Mouse (Mus musculus) adrenal gland, postnatal 4 days (tissue): Measurements from ENCODE around the gene Olfr131. TPM values are rescaled to one million over a fixed set of nuclear protein-coding genes. Genes with fewer than 3 reads are reported as not detected.
"Not testable (repeated sequence)": the region's sequence is repeated elsewhere in the genome, so short reads cannot be mapped to it uniquely, and the experiment has no call there.

Experiments
- DNase-seq, 2 experiments: peaks; one replicate each; pipeline ENCODE4 v3.0.0; 2021 to 2022; ENCODE audit warnings: low spot score in 2 of 2, mixed read lengths in 2 of 2
- long read RNA-seq, 2 experiments: library from polyadenylated mRNA; stranded (forward); transcript quantifications; one replicate each; pipeline ENCODE4 v2.0.0; 2021
- total RNA-seq, 2 experiments: library from RNA; stranded (reverse); gene quantifications; 2 replicates each; pipeline ENCODE4 v1.2.3; 2021

Gene Olfr131
- not detected for total RNA-seq
- long read RNA-seq, experiment 1: 0 reads
- long read RNA-seq, experiment 2: 0 reads

DNA sequence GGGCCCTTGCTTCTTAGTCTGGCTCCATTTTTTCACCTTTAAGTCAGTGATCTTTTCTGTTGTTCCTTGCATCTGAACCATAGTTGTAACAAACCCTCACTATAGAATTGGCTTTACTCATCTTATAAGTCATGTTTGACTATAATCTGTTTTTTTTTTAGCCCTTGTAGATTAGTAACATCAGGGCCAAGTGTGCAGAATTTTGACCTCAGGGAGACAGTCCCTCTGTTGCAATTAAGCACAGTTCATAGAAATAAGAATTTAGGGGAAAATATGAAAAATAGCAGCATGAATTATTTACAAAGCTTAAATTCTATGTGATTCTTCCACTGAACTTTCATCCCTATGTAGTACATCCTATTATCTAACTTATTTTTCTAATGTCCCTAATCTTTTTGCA is at the start of gene Olfr131:
TSS of gene Olfr131 (minus strand) at position 101 of the 400 bp plus-strand sequence.
- DNase-seq: no peak

GRCm38 (mm10) chr17:38134426-38134825 is 45.9 kb upstream of the Olfr131 start, which contains the start of gene Olfr132:
Gene Olfr132 (minus strand): TSS chr17:38134526.
- no peak for DNase-seq

DNA sequence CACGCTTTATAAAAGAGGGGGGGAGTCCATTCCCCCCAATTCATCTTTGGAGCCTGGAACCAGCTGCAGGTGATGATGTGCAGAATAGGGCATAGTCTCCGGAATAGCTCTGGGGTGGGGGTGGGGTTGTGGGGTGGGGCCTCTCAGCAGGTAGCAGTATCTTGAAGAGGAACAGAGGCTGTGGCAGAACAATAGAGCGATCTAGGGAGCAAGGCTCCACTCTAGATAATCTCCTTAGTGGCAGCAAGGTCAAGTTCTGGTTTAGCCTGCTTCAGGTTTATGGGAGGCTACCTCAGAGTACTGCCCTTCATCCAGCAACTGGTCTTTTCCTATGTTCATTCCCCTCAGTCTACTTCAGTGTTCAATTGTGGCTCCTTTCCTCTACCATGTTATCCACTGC is 36.9 kb upstream of the Olfr131 start:
- not testable (repeated sequence) for DNase-seq

DNA sequence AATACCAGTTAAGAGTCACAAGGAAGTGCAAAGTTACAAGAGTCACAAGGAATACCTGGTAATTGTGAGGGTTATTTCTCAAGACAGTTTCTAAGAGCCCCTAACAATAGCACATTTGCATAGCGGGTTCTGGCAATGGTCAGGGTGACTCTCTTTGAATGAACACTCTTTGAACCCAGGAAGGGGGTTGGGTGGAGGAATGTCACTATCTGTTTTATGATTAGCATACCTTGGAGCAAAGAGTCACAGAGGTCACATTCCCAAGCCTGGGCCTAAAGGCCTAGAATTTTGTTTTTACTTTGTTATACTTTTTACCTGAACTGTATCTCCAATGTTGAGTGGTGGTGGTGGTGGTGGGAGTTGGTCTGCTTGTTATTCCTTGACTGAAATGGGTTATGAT is 35.7 kb upstream of the Olfr131 start:
- DNase-seq: not testable (repeated sequence)

DNA sequence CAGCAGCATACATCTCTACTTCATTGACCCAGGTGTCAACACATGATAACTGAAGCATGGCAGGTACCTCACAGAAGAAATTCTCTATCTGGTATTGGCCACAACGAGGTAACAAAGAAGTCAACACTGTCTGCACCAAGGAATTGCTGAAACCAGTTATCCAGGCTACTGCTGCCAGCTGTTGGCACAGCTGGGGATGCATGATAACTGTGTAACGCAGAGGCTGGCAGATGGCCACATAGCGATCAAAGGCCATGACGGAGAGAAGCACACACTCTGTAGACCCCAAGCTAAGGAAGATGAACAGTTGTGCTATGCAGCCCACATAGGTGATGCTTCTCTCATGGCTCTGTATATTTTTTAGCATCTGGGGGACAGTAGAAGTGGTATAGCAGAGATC is 6.1 kb downstream of the Olfr131 start:
- DNase-seq: no peak

- DNase-seq: no peak
Measured at GRCm38 (mm10) chr17:38063621-38064020, 24.9 kb downstream of the Olfr131 start, which contains the start of gene Olfr130. Gene Olfr130 (plus strand): TSS chr17:38063921.

- no peak for DNase-seq
Measured at GRCm38 (mm10) chr17:38059979-38060378, 28.5 kb downstream of the Olfr131 start, which contains the start of gene Olfr129. Gene Olfr129 (minus strand): TSS chr17:38060079.

Other genes with a start within 250 kb of the Olfr131 start
- not detected for gene Olfr126, start 241.2 kb downstream of the Olfr131 start, total RNA-seq
- gene Olfr127, start 188.3 kb downstream of the Olfr131 start, total RNA-seq: not detected
- not detected for gene Olfr128, start 168.1 kb downstream of the Olfr131 start, total RNA-seq
- not detected for gene Olfr761, start 135.6 kb downstream of the Olfr131 start, total RNA-seq
- gene Olfr129, start 28.6 kb downstream of the Olfr131 start, total RNA-seq: not detected
- not detected for gene Olfr130, start 24.8 kb downstream of the Olfr131 start, total RNA-seq
- gene Olfr132, start 45.8 kb upstream of the Olfr131 start, total RNA-seq: not detected
- gene Olfr133, start 56.6 kb upstream of the Olfr131 start, total RNA-seq: not detected
- gene Olfr134, start 82.7 kb upstream of the Olfr131 start, total RNA-seq: not detected
- not detected for gene Olfr135, start 115.6 kb upstream of the Olfr131 start, total RNA-seq
- gene Olfr138, start 172.3 kb upstream of the Olfr131 start, total RNA-seq: not detected
- not detected for gene Olfr137, start 218.9 kb upstream of the Olfr131 start, total RNA-seq
- not detected for gene Olfr136, start 241.1 kb upstream of the Olfr131 start, total RNA-seq